Comparison of ENCODE assay signal across 20 mouse cellular contexts in the genomic region with DNA sequence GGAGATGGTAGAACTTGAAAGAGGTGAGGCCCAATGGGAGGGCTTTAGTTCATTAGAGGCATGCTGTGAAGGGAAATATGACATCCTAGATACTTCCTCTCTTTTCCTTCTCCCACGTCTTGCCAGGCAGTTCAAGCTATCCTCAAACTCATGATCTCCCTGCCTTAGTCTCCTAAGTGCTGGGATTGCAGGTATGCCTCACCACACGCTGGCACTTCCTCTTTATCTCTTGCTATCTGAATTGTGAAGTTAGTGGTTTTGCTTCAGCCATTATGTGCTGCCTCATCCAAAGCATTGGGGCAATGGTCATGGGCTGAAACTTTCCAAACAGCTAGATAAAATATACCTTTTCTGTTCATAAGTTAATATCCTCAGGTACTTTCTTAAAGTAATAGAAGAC. TPM values are rescaled to one million over a fixed set of nuclear protein-coding genes. Genes with fewer than 3 reads are reported as not detected.
"Had no signal": no experiment of that assay in that cellular context is flagged by ENCODE, and none has a peak within 500 bp of the region (broad histone marks: within the 10 kb centered on the region; RNA-seq: fewer than 3 reads in every experiment).

No protein-coding gene starts in this region.

- H3K4me2 ChIP-seq: lung, embryonic 14.5 days; midbrain, embryonic 12.5 days; neural tube, embryonic 13.5 days; neural tube, embryonic 15.5 days had no signal

- ATAC-seq: midbrain, embryonic 16.5 days had no signal

- H3K9me3 ChIP-seq: midbrain, embryonic 10.5 days; midbrain, embryonic 12.5 days; neural tube, embryonic 13.5 days; neural tube, embryonic 15.5 days had no signal

- H3K36me3 ChIP-seq: midbrain, embryonic 10.5 days; midbrain, embryonic 12.5 days; neural tube, embryonic 13.5 days; neural tube, embryonic 15.5 days had no signal

- H3K27me3 ChIP-seq: midbrain, embryonic 12.5 days; neural tube, embryonic 13.5 days; neural tube, embryonic 15.5 days had no signal

- H3K4me1 ChIP-seq: midbrain, embryonic 10.5 days; midbrain, embryonic 12.5 days; neural tube, embryonic 13.5 days; neural tube, embryonic 15.5 days had no signal

- H3K27ac ChIP-seq: midbrain, embryonic 10.5 days; midbrain, embryonic 12.5 days; neural tube, embryonic 13.5 days; neural tube, embryonic 15.5 days had no signal

- H3K9ac ChIP-seq: lung, embryonic 14.5 days; midbrain, embryonic 12.5 days; neural tube, embryonic 13.5 days; neural tube, embryonic 15.5 days had no signal

- H3K4me3 ChIP-seq: midbrain, embryonic 10.5 days; midbrain, embryonic 12.5 days; myocyte; neural tube, embryonic 13.5 days; neural tube, embryonic 15.5 days had no signal

- DNase-seq: lung, adult 18-20 months; lung, embryonic 14.5 days; lung, postnatal 10 days; midbrain, embryonic 14.5 days; retina, postnatal 1 day; right cerebral cortex, adult 18-20 months; right cerebral cortex, postnatal 25 days; right cerebral cortex, postnatal 4 days; spleen, adult 18-20 months; thymus, adult 18-20 months; thymus, postnatal 14 days; thymus, postnatal 36 days had no signal

RNA-seq across cellular contexts. Expression of gene Mfsd6l, which starts 46.8 kb away (rescaled TPM):
- total RNA-seq: megakaryocyte-erythroid progenitor cell, adult 5-6 weeks had no signal
- polyA plus RNA-seq: midbrain, embryonic 10.5 days; midbrain, embryonic 12.5 days; midbrain, embryonic 14.5 days; myocyte; neural tube, embryonic 11.5 days; neural tube, embryonic 13.5 days; neural tube, embryonic 15.5 days had no signal
